Mouse (Mus musculus) left cerebral cortex, adult 2 months (tissue): Measurements from ENCODE around the gene Pnrc2. TPM values are rescaled to one million over a fixed set of nuclear protein-coding genes. Genes with fewer than 3 reads are reported as not detected.

Source experiments
- DNase-seq, 2 experiments: peaks; one replicate each; pipeline ENCODE4 v3.0.0; 2021 to 2022; ENCODE audit warnings: low spot score in 2 of 2, mixed read lengths in 1 of 2; ENCODE audit errors: extremely low spot score in 1 of 2
- H3K27ac ChIP-seq: fragments of 200-600 bp; 2 replicates; pipeline ENCODE4 v1.8.1; 2022
- H3K4me3 ChIP-seq: fragments of 200-600 bp; 2 replicates; pipeline ENCODE4 v1.8.1; 2022
- CTCF ChIP-seq: fragments of 200-600 bp; IDR thresholded peaks from 2 replicates; pipeline ENCODE4 v1.8.1; 2022; ENCODE audit warnings: antibody characterized with exemption, mild to moderate bottlenecking, moderate library complexity
- intact Hi-C: fragments of 180-260 bp; cut with DNase I; formaldehyde crosslinking; loops from one replicate; pipeline ENCODE4 v1.15.1; 2025
- total RNA-seq, 2 experiments: library from RNA; stranded (reverse); gene quantifications; 2 replicates each; pipeline ENCODE4 v1.2.3; 2021

Pnrc2 gene
- total RNA-seq, 2 experiments from 2014 or later: 41.1 to 41.7 TPM

DNA sequence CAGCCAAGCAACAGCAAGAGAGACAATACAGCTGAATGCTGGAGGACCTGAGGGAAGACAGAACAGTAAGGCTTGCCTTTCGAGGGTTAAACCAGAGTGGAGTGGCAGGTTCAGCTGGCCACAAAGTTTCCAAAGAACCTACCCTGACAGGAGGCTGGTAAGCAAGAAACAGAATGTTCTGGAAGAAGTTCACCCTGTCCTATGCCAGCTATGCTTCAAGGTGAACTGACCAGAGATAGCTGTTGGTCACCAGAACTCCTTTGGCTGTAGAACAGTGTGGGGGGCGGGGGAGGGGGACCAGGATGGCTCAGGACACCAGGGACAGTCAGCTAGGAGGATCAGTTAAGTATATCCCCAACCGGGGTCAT, 34.7 kb downstream of the Pnrc2 start:
- Histone ChIP-seq H3K4me3 (no peak overlapping the region), H3K27ac (no peak overlapping the region)
- intact Hi-C loops: no loop called here
- DNase-seq: no peak
- no peak for TF ChIP-seq CTCF

- no peak overlapping the region for H3K27ac ChIP-seq
- intact Hi-C loops: no loop called here
- no peak for TF ChIP-seq CTCF
- no peak for DNase-seq
- H3K4me3 ChIP-seq: no peak overlapping the region
Observed at GRCm38 (mm10) chr4:135834124-135834717, 39.4 kb downstream of the Pnrc2 start.

DNA sequence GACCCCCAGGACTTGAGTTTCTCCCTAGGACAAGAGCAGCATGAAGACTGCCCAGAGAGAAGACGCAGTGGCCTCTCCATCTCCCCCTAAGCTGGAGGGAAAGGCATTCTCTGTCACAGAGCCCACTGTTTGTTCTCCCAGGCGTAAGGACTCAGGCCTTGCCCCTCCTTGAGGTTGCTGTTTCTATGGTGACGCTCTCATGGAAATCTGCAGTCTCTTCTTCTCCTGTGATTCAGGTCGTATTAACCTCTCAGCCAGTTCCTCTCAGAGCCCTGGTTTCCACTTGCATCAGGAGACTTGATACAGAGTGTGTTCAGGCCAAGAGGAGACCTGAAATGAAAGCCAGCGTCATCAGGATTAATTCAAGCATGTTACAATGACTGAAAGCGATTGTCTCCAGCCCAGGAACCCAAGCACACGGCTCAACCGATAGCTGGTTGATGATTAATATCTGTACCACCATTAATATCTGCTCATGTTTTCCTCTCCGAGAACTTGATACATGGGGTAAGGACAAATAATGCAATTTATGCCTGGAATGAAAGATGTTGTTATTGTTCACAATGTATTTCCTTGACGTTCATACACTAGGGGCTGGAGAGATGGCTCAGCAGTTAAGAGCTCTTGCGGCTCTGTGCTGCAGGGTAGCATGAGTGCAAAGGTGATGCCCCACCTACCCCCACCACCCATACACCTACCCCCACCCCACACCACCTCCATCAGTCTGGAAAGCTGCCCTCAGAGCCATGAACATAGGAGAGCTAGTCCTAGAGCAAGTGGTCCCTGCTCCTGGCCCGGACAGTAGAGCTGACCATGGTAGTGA, 40.1 kb downstream of the Pnrc2 start:
- intact Hi-C loops: loop anchor here (2.0 kb wide), 1 partner anchor 21 kb away; the partner anchor contains the start of gene Srsf10

GRCm38 (mm10) chr4:135832070-135832469, 41.6 kb downstream of the Pnrc2 start:
- no peak for DNase-seq
- intact Hi-C loops: loop anchor here (2.0 kb wide), 1 partner anchor 23 kb away; the partner anchor contains the start of gene Srsf10
- no peak overlapping the region for H3K4me3 ChIP-seq
- TF ChIP-seq CTCF: no peak
- peak overlapping the region; percentile 78 for H3K27ac ChIP-seq

More for the DNA sequence above, 40.1 kb downstream of the Pnrc2 start:
- no peak for TF ChIP-seq CTCF
- no peak for DNase-seq
- Histone ChIP-seq H3K27ac (no peak overlapping the region; the same call in 1 of the 2 replicates), H3K4me3 (no peak overlapping the region)

DNA sequence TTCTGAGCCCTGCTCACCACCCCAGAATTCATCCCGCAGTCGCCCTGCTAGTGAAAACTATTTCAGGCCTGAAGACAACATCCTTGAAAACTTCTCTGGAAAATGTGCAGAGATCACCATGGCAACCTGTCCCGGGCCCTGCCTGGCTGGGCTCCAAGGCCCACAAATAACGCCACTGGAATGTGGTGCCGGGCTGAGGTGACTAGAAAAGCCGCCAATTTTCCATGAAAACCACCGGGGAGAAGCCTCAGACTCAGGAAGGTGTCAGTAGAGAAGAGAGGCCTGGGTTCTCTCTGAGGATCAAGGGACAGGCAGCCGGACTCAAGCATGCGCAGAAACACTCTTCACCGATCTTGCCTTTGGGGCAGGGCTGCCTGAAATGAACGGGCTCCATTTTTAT, 45.2 kb downstream of the Pnrc2 start:
- H3K4me3 ChIP-seq: no peak overlapping the region
- TF ChIP-seq CTCF: no peak
- intact Hi-C loops: no loop called here

DNA sequence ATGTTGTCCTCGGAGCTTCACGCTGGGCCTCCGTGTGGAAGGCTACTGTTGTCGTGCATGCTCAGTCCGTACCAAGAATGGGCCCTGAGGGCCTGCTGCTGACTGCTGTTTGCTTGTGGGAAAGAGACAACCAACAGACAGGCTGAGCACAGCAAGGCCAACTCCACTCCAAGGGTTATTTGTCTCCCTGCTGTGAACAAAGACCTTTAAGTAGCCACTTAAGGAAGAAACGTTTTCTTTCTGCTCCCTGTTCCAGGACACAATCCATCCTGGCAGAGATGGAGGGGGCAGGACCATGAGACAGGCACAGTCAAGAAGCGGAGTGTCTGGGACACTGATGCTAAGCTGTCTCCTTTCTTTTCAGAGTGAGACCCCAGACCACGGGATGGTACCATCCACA, 49.4 kb downstream of the Pnrc2 start:
- Histone ChIP-seq H3K27ac (no peak overlapping the region), H3K4me3 (no peak overlapping the region)
- no peak for TF ChIP-seq CTCF
- DNase-seq: no peak
- intact Hi-C loops: loop anchor here (5.0 kb wide), 1 partner anchor 33 kb away; the partner anchor contains the start of gene Srsf10

More for the DNA sequence above, 45.2 kb downstream of the Pnrc2 start:
- peak; percentile 68 to 71 for DNase-seq
- peak overlapping the region; percentile 85 for H3K27ac ChIP-seq

DNA sequence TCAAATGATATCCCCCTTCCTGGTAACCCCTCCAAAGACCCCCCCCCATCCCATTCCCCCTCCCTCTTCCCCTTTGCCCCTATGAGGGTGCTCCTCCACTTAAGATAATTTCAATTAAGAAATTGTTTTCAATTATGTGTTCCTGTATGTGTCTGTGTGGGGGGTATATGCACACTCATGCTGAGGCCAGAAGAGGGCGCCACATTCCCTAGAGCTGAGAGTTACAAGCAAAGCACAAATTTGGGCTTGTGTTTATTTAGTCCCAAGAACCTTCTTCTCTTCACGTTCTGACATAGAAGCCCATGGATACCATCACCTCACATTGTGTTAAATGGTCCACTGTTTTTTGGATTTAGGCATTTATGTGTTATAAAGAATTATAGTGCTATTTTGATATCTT, 50.4 kb downstream of the Pnrc2 start:
- peak; percentile 40 for TF ChIP-seq CTCF
- DNase-seq: no peak
- Histone ChIP-seq H3K27ac (no peak overlapping the region), H3K4me3 (no peak overlapping the region)
- intact Hi-C loops: loop anchor here (2.0 to 5.0 kb wide), 2 partner anchors 34 to 54 kb away; partner anchors contain the start of gene Srsf10

DNA sequence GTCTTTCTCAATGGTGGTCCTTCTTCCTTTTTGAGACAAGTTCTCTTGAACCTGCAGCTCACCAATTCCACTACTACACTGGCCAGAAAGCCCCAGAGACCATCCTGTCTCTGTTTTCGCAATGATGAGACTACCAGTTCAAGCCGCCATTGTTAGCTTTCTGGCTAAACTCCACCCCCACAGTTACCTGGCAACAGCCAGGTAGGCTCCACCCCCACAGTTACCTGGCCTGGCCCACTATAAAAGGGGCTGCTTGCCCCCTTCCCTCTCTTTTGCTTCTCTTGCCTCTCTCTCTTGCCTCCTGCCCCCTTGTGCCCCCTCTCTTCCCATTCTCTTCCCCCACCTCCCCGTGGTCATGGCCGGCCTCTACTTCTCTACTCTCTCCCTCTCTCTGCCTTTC, 51.9 kb downstream of the Pnrc2 start:
- Histone ChIP-seq H3K4me3 (no peak overlapping the region), H3K27ac (no peak overlapping the region)
- TF ChIP-seq CTCF: no peak
- intact Hi-C loops: loop anchor here (2.0 to 5.0 kb wide), 2 partner anchors 36 to 55 kb away; partner anchors contain the start of gene Srsf10
- DNase-seq: no peak

Other genes starting within 250 kb of the Pnrc2 start
- gene Ifnlr1, start 187.6 kb downstream of the Pnrc2 start, total RNA-seq: under 1 TPM; 0.16 to 0.25 TPM
- under 1 TPM in 1 of 2 experiments, not detected in 1; 0.14 TPM for gene Il22ra1, start 145.7 kb downstream of the Pnrc2 start, total RNA-seq
- gene Myom3, start 114.1 kb downstream of the Pnrc2 start, total RNA-seq: 1 to 10 TPM in 1 of 2 experiments, under 1 TPM in 1; 0.96 to 1.4 TPM
- gene Srsf10, start 18.1 kb downstream of the Pnrc2 start, total RNA-seq: 10 to 100 TPM; 70.8 to 82.2 TPM
- under 1 TPM in 1 of 2 experiments, not detected in 1; 0.11 TPM for gene Cnr2, start 21.5 kb upstream of the Pnrc2 start, total RNA-seq
- 10 to 100 TPM; 34.9 to 37.9 TPM for gene Fuca1, start 46.9 kb upstream of the Pnrc2 start, total RNA-seq
- gene Hmgcl, start 72.6 kb upstream of the Pnrc2 start, total RNA-seq: 10 to 100 TPM; 33.4 to 34.1 TPM
- gene Gale, start 89.9 kb upstream of the Pnrc2 start, total RNA-seq: 10 to 100 TPM; 22.0 to 22.9 TPM
- 10 to 100 TPM; 92.9 to 96.7 TPM for gene Lypla2, start 98.8 kb upstream of the Pnrc2 start, total RNA-seq
- 10 to 100 TPM; 75.9 to 95.0 TPM for gene Pithd1, start 113.4 kb upstream of the Pnrc2 start, total RNA-seq
- gene Eloa, start 147.9 kb upstream of the Pnrc2 start, total RNA-seq: 10 to 100 TPM; 25.7 to 26.8 TPM
- 100 to 1,000 TPM; 271 to 308 TPM for gene Rpl11, start 179.6 kb upstream of the Pnrc2 start, total RNA-seq